Mouse (Mus musculus) ES-E14 (cell line): ENCODE measurements around the gene Pecr. TPM values are rescaled to one million over a fixed set of nuclear protein-coding genes. Genes with fewer than 3 reads are reported as not detected.
"Not testable (repeated sequence)": the region's sequence is repeated elsewhere in the genome, so short reads cannot be mapped to it uniquely, and the experiment has no call there.

Source experiments
- DNase-seq: peaks from one replicate; pipeline ENCODE4 v3.0.0-alpha.2; 2013; ENCODE audit warnings: low read depth, low spot score
- H3K27ac ChIP-seq: 2 replicates; pipeline ENCODE4 v1.5.1; 2012; ENCODE audit warnings: low read depth, mild to moderate bottlenecking, low read length, moderate library complexity, mixed read lengths; ENCODE audit not compliant: poor library complexity, insufficient read depth, severe bottlenecking
- H3K36me3 ChIP-seq: 2 replicates; pipeline ENCODE4 v1.6.1; 2012; ENCODE audit warnings: mild to moderate bottlenecking, low read length, moderate library complexity, mixed read lengths; ENCODE audit not compliant: control insufficient read depth, poor library complexity, insufficient read depth, severe bottlenecking
- H3K4me1 ChIP-seq, 2 experiments: fragments of 150-350 bp in 1 of 2; sonication (generic) in 1 of 2; 2 replicates each; pipeline ENCODE4 v1.6.1; 2012; ENCODE audit warnings: low read length in 2 of 2, mild to moderate bottlenecking in 1 of 2, mixed read lengths in 1 of 2; ENCODE audit not compliant: control insufficient read depth in 2 of 2, insufficient read depth in 2 of 2, poor library complexity in 1 of 2
- H3K4me3 ChIP-seq, 2 experiments: fragments of 150-350 bp in 1 of 2; sonication (generic) in 1 of 2; 2 replicates each; pipeline ENCODE4 v1.5.1; 2012; ENCODE audit warnings: low read length in 2 of 2, low read depth in 1 of 2, mild to moderate bottlenecking in 1 of 2, mixed read lengths in 1 of 2; ENCODE audit not compliant: insufficient read depth in 1 of 2, poor library complexity in 1 of 2, severe bottlenecking in 1 of 2
- H3K9ac ChIP-seq: 2 replicates; pipeline ENCODE4 v1.6.1; 2012; ENCODE audit warnings: low read depth, mild to moderate bottlenecking, low read length, mixed read lengths; ENCODE audit not compliant: poor library complexity, insufficient read depth, severe bottlenecking
- H3K9me3 ChIP-seq: fragments of 150-350 bp; sonication (generic); 2 replicates; pipeline ENCODE4 v1.6.1; 2012; ENCODE audit warnings: low read depth, mild to moderate bottlenecking, low read length; ENCODE audit not compliant: control insufficient read depth, insufficient read depth
- CHD2 ChIP-seq: IDR thresholded peaks from 2 replicates; pipeline ENCODE4 v1.6.1; 2014; ENCODE audit warnings: mild to moderate bottlenecking, low read depth, low read length, inconsistent platforms
- HCFC1 ChIP-seq: IDR thresholded peaks from 2 replicates; pipeline ENCODE4 v1.6.1; 2012; ENCODE audit warnings: low read length, inconsistent platforms, borderline replicate concordance; ENCODE audit not compliant: insufficient read depth
- MAFK ChIP-seq: IDR thresholded peaks from 2 replicates; pipeline ENCODE4 v1.6.1; 2014; ENCODE audit warnings: mild to moderate bottlenecking, low read depth, low read length, inconsistent platforms; ENCODE audit not compliant: insufficient read depth
- ZC3H11A ChIP-seq: IDR thresholded peaks from 2 replicates; pipeline ENCODE4 v1.6.1; 2012; ENCODE audit warnings: low read depth, mild to moderate bottlenecking, inconsistent platforms, low read length, borderline replicate concordance
- ZNF384 ChIP-seq: IDR thresholded peaks from 2 replicates; pipeline ENCODE4 v1.6.1; 2012; ENCODE audit warnings: low read depth, low read length, inconsistent platforms
- in situ Hi-C, 2 experiments: fragments of 600-800 bp; cut with MboI; formaldehyde crosslinking; loops; one replicate each; pipeline ENCODE4 v1.15.1; 2025; ENCODE audit warnings: low sequenced_read_pairs in 2 of 2, inconsistent platforms in 1 of 2; ENCODE audit not compliant: unreplicated experiment in 2 of 2
- total RNA-seq: library from RNA; depleted of rRNA; stranded (reverse); fragments of 300-350 nt; gene quantifications from 2 replicates; pipeline ENCODE4 v1.2.3, GENCODE M21; 2012

Gene Pecr
- total RNA-seq, 1 experiment = 14.3 TPM

DNA sequence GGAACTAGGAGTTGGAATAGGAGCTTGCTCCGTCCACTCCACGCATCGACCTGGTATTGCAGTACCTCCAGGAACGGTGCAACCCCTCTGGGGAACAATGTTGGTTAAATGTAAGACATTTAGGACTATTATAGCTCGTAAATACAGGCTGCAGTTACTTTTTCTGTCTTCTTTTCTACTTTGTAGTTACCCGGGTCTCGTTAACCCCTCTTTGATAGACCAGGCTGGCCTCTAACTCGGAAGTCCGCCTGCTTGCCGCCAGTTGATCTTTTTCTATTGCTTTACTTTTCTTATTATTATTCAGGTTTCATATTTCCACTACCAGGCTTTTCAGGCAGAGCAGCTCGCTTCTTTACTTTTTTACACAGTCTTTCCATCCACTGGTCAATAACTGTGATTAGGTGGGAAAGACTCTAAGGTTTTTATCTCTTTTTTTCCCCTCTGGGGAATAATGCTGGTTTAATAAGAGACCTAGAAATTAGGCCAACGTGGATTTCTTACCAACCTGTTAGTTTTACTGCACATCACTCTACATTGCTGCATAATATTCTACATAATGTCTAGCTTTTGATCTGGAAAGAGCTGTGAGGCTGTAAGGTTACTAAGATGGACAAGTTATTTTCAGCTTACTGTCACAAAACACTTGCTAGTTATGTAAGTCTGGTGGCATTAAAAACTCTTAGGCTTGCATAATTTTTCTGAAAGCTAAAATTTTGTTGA, 39.6 kb downstream of the Pecr start:
- no peak overlapping the region; the same call in 1 of the 2 replicates for H3K27ac ChIP-seq
- H3K4me3 ChIP-seq = no peak overlapping the region
- H3K4me1 ChIP-seq = peaks cover 6 to 7% of the 10 kb centered on the region in 2 experiments
- no peaks in the 10 kb centered on the region for H3K9me3 ChIP-seq
- H3K9ac ChIP-seq = no peak overlapping the region
- in situ Hi-C loops = no loop called here
- TF ChIP-seq CHD2 (no peak), MAFK (no peak), HCFC1 (peak; percentile 80), ZC3H11A (no peak), ZNF384 (no peak)
- no peaks in the 10 kb centered on the region for H3K36me3 ChIP-seq
- no peak for DNase-seq

DNA sequence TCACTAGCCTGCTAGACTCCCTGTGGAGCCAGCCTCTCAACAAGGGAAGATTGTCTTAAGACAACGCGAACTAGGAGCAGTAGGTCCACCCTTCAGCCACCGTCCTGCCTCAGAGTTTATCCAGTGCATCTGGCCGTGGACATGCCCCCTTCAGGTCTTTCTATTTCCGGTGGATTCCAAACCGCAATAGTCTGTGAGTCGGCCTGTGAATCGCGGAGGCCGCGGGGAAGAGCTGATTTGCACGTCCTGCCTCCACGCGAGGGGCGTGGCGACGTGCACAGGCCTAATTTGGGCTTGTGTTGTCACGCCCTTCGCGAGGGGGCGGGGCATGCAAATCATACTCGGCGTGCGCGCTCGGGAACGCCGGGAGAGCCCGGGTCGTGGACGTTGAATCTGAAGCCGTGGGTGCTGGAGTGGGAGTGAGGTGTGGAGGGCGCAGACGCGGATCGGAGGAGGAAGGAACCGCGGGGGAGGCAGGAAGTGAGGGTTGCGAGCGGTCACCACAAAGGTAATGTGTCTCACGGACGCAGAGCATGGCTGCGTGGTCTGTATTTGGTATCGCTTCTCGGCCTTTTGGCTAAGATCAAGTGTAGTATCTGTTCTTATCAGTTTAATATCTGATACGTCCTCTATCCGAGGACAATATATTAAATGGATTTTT, 40.3 kb downstream of the Pecr start:
- no peak for TF ChIP-seq MAFK
- TF ChIP-seq CHD2 = peak; percentile 33; the same call in 1 of the 2 replicates
- H3K9me3 ChIP-seq = no peaks in the 10 kb centered on the region
- peak overlapping the region; percentile 90 for H3K9ac ChIP-seq
- H3K4me1 ChIP-seq = peaks cover 6 to 7% of the 10 kb centered on the region in 2 experiments
- peak overlapping the region; percentile 99 for H3K27ac ChIP-seq
- H3K36me3 ChIP-seq = no peaks in the 10 kb centered on the region
- peak; percentile 99 for DNase-seq
- in situ Hi-C loops = no loop called here
- peak overlapping the region; percentile 40 to 49; a peak in 3 of 4 replicates for H3K4me3 ChIP-seq

DNA sequence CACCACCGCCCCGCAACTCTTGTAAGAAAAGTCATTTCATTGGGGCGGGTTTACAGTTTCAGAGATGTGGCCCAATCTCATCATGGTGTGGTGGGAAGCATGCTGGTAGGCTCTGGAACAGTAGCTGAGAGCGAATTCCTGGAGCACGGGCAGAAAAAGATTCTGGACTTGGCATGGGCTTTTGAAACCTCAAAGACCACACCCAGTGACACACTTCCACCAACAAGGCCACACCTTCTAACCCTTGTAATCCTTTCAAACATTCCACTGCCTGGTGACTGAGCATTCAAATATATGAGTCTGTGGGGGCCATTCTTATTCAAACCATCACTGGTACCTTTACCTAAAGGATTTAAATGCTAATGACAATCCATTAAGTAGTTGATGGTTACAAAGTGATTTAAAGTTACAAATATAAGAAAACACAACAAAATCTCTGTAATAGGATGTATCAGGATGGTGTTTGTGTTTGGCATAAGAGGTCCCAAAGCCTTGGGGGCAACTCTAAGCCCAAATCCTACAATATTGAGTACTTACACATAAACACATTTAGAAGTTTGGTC, 41.5 kb downstream of the Pecr start:
- no peak for TF ChIP-seq HCFC1
- no peak for TF ChIP-seq CHD2
- TF ChIP-seq ZNF384 = no peak
- no peak for TF ChIP-seq ZC3H11A
- no peak for TF ChIP-seq MAFK
- no peak overlapping the region for H3K9ac ChIP-seq
- no peak overlapping the region for H3K4me3 ChIP-seq
- H3K36me3 ChIP-seq = no peaks in the 10 kb centered on the region
- H3K9me3 ChIP-seq = no peaks in the 10 kb centered on the region
- DNase-seq = no peak
- peak overlapping the region; percentile 99 for H3K27ac ChIP-seq
- H3K4me1 ChIP-seq = peaks cover 6 to 7% of the 10 kb centered on the region in 2 experiments
- in situ Hi-C loops = no loop called here

DNA sequence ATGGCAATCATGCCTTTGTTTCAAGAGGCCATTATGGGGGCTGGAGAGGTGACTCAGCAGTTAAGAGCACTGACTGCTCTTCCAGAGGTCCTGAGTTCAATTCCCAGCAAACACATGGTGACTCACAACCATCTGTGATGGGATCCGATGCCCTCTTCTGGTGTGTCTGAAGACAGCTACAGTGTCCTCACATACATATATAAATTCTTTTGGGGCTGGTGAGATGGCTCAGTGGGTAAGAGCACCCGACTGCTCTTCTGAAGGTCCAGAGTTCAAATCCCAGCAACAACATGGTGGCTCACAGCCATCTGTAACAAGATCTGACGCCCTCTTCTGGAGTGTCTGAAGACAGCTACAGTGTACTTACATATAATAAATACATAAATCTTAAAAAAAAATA, 45.0 kb downstream of the Pecr start:
- H3K9me3 ChIP-seq, in situ Hi-C loops, H3K9ac ChIP-seq, H3K36me3 ChIP-seq, H3K27ac ChIP-seq, DNase-seq, H3K4me3 ChIP-seq, H3K4me1 ChIP-seq: not testable (repeated sequence)
- peak; percentile 55; the same call in 1 of the 2 replicates for TF ChIP-seq MAFK

DNA sequence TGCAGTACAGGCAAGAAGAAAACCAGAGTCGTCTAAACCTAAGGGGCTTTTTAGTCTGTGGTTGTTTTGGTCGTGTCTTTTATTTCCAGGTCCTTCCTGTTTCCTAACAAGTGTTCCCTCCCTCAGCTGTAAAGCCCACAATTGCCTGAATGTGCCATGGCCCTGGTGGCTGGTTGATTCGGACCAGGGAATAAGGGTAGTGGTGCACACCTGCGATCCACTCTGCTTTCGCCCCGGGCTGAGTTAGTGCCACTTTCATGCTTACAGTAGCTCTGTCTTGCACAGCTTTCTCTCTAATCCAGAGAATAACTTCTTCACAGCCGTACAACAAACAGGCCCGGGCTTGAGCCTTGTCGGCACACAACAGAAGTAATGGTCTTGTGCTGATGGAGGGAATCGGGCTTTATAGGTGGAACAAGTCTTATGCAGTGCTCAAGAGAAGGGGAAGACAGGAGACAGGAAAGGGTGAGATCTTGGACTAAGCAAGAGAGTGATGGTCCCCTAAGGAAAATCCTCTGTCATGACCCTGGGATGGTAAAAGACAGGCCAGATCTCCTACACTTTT, 46.0 kb downstream of the Pecr start:
- Histone ChIP-seq H3K9me3 (no peaks in the 10 kb centered on the region), H3K36me3 (no peaks in the 10 kb centered on the region), H3K27ac (peak overlapping the region; percentile 88), H3K4me1 (peaks cover 6% of the 10 kb centered on the region in 2 experiments), H3K4me3 (peak overlapping the region; percentile 0 to 52), H3K9ac (peak overlapping the region; percentile 71)
- in situ Hi-C loops = no loop called here
- DNase-seq = no peak
- TF ChIP-seq CHD2 (no peak), ZC3H11A (no peak), HCFC1 (no peak), ZNF384 (no peak), MAFK (no peak)
